28 mouse cellular contexts compared by ENCODE assay signal in the genomic region with DNA sequence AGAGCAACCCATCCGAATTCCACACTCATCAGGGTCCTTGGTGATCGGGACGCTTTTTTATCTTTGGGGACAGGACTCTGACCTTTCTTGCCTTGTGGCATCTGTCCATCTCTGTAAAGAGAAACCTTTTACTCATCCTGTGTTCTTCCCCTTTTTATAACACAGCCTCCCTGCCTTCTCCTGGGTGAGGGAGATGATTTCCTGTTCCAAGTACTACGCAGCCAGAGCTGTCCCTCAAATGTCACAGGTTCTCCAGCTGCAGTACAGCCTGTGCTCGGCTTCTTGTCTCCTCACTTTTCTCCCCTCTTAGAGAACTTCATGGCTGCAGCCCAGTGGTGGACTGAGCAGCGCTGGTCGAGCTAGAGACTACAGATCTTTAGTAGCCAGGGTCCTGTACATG. TPM values are rescaled to one million over a fixed set of nuclear protein-coding genes. Genes with fewer than 3 reads are reported as not detected.
DNase-seq lines count a peak whose midpoint lies in the region; ATAC-seq and TF ChIP-seq lines count a peak whose summit lies in the region.
"Had no signal": no experiment of that assay in that cellular context is flagged by ENCODE, and none has a peak within 500 bp of the region (broad histone marks: within the 10 kb centered on the region; RNA-seq: fewer than 3 reads in every experiment).

No protein-coding gene starts in this region.

- H3K4me1 ChIP-seq in heart, embryonic 10.5 days: peaks cover 53% of the 10 kb centered on the region
- H3K4me1 ChIP-seq in embryonic facial prominence, embryonic 14.5 days (ENCODE audit: control insufficient read depth, insufficient read depth, low read length): peaks cover 15% of the 10 kb centered on the region
- peaks cover 17% of the 10 kb centered on the region for H3K4me1 ChIP-seq in megakaryocyte, embryonic 14.5 days

- no peak overlapping the region for H3K9ac ChIP-seq in embryonic facial prominence, embryonic 14.5 days (ENCODE audit: low read depth, low read length)
- H3K9ac ChIP-seq: embryonic facial prominence, embryonic 12.5 days; kidney, embryonic 15.5 days; limb, embryonic 15.5 days; liver, embryonic 14.5 days had no signal

- ATAC-seq in embryonic facial prominence, embryonic 14.5 days (ENCODE audit: low read depth): no peak
- ATAC-seq: forebrain, embryonic 14.5 days; hindbrain, embryonic 16.5 days; intestine, embryonic 16.5 days had no signal

- intact Hi-C loops in left cerebral cortex, adult 2 months (cut with DNase I): loop anchor here (1.0 to 5.0 kb wide), 4 partner anchors 39 to 132 kb away; partner anchors contain the start of gene March10
- intact Hi-C loops in left cerebral cortex, postnatal 10 days (cut with DNase I): loop anchor here (5.0 kb wide), 1 partner anchor 96 kb away; no protein-coding TSS in a partner anchor

- DNase-seq in heart, embryonic 10.5 days (ENCODE audit: low spot score): peak; percentile 60
- no peak for DNase-seq in heart, adult 9 months (ENCODE audit: low spot score in 2 of 2)
- DNase-seq in left cerebral cortex, adult 2 months (ENCODE audit: extremely low spot score in 1 of 2, low spot score in 2 of 2): no peak
- no peak for DNase-seq in left cerebral cortex, postnatal 10 days (ENCODE audit: extremely low spot score in 1 of 2, low spot score in 2 of 2)
- DNase-seq in embryonic facial prominence, embryonic 14.5 days (ENCODE audit: low spot score): no peak
- no peak for DNase-seq in cerebellum, adult 11 months
- no peak for DNase-seq in thymus, postnatal 14 days
- DNase-seq: adrenal gland, adult 2 months; cerebellum, adult 11-12 months; cerebellum, postnatal 10 days; kidney, postnatal 36 days; left cerebral cortex, postnatal 4 days; midbrain, embryonic 14.5 days; right cerebral cortex, postnatal 25 days; spleen, adult 18-20 months had no signal

- H3K36me3 ChIP-seq in heart, embryonic 10.5 days: no peaks in the 10 kb centered on the region
- no peaks in the 10 kb centered on the region for H3K36me3 ChIP-seq in embryonic facial prominence, embryonic 14.5 days (ENCODE audit: control insufficient read depth, insufficient read depth, low read length)
- H3K36me3 ChIP-seq in megakaryocyte, embryonic 14.5 days (replicated peaks; ENCODE audit: low read length): no peaks in the 10 kb centered on the region
- H3K36me3 ChIP-seq: embryonic facial prominence, embryonic 12.5 days; hindbrain, embryonic 10.5 days; kidney, embryonic 15.5 days; limb, embryonic 15.5 days had no signal

- no peak for TF ChIP-seq CTCF in left cerebral cortex, adult 2 months (IDR thresholded peaks at IDR 0.05)

- no peak overlapping the region for H3K4me3 ChIP-seq in heart, embryonic 10.5 days
- H3K4me3 ChIP-seq in left cerebral cortex, adult 2 months: no peak overlapping the region
- H3K4me3 ChIP-seq in embryonic facial prominence, embryonic 14.5 days (ENCODE audit: low read depth, low read length): no peak overlapping the region
- H3K4me3 ChIP-seq in megakaryocyte, embryonic 14.5 days (replicated peaks): peak overlapping the region; percentile 72
- H3K4me3 ChIP-seq: embryonic facial prominence, embryonic 12.5 days; hindbrain, embryonic 10.5 days; kidney, embryonic 15.5 days; limb, embryonic 15.5 days had no signal

- H3K27me3 ChIP-seq in heart, embryonic 10.5 days (ENCODE audit: insufficient read depth, poor library complexity, severe bottlenecking): no peaks in the 10 kb centered on the region
- H3K27me3 ChIP-seq in embryonic facial prominence, embryonic 14.5 days (replicated peaks; ENCODE audit: control insufficient read depth, insufficient read depth, low read length): no peaks in the 10 kb centered on the region
- H3K27me3 ChIP-seq in megakaryocyte, embryonic 14.5 days (replicated peaks): peaks cover 66% of the 10 kb centered on the region
- H3K27me3 ChIP-seq: embryonic facial prominence, embryonic 12.5 days; kidney, embryonic 15.5 days; limb, embryonic 15.5 days had no signal

- 26% methylated on average over 7 of the region's 7 CpGs for WGBS in heart, embryonic 10.5 days
- WGBS in embryonic facial prominence, embryonic 14.5 days: 48% methylated on average over 7 of the region's 7 CpGs

- H3K4me2 ChIP-seq in embryonic facial prominence, embryonic 14.5 days (ENCODE audit: low read depth, low read length): no peak overlapping the region
- H3K4me2 ChIP-seq: kidney, embryonic 15.5 days; limb, embryonic 15.5 days had no signal

- H3K9me3 ChIP-seq in heart, embryonic 10.5 days: no peaks in the 10 kb centered on the region
- no peaks in the 10 kb centered on the region for H3K9me3 ChIP-seq in embryonic facial prominence, embryonic 14.5 days (ENCODE audit: control insufficient read depth, low read length)
- H3K9me3 ChIP-seq in megakaryocyte, embryonic 14.5 days: peaks cover 5% of the 10 kb centered on the region
- H3K9me3 ChIP-seq: embryonic facial prominence, embryonic 12.5 days; hindbrain, embryonic 10.5 days; kidney, embryonic 15.5 days; limb, embryonic 15.5 days had no signal

- H3K27ac ChIP-seq in heart, embryonic 10.5 days: peak overlapping the region; percentile 59
- H3K27ac ChIP-seq in left cerebral cortex, adult 2 months: peak overlapping the region; percentile 81
- peak overlapping the region; percentile 53; the same call in 1 of the 2 replicates for H3K27ac ChIP-seq in embryonic facial prominence, embryonic 14.5 days (replicated peaks; ENCODE audit: low read depth, low read length)
- H3K27ac ChIP-seq: embryonic facial prominence, embryonic 12.5 days; hindbrain, embryonic 10.5 days; kidney, embryonic 15.5 days; limb, embryonic 15.5 days; liver, embryonic 14.5 days; macrophage had no signal

RNA-seq across cellular contexts. Expression of gene March10, which starts 40.1 kb away (rescaled TPM):
- 0.23 and 0.40 TPM in 2 replicates for polyA plus RNA-seq in heart, embryonic 10.5 days (2016; fragmentation: Nextera tagmentation; extraction: Ambion mirVana)
- total RNA-seq in left cerebral cortex, adult 2 months (2021): 1 to 10 TPM; 2.0 to 3.8 TPM
- 1 to 10 TPM in 1 of 2 experiments, under 1 TPM in 1; 0.97 to 1.8 TPM for total RNA-seq in left cerebral cortex, postnatal 10 days (2021)
- polyA plus RNA-seq in embryonic facial prominence, embryonic 14.5 days (2014; fragmentation: Nextera tagmentation; extraction: Ambion mirVana): 0.13 and 0.36 TPM in 2 replicates
- polyA plus RNA-seq in megakaryocyte, embryonic 14.5 days (2012; ENCODE audit: insufficient read depth, low replicate concordance): 0.87 and 1.3 TPM in 2 replicates
- total RNA-seq: adrenal gland, adult 2 months; gastrocnemius, postnatal 4 days; MEL had no signal
- polyA plus RNA-seq: adrenal gland, adult 2 months; limb, embryonic 15.5 days; liver, embryonic 14.5 days; macrophage; neural tube, embryonic 11.5 days had no signal
